10 mouse cellular contexts compared by ENCODE assay signal in genomic region chr13:21993957-21994738, GRCm38 (mm10). TPM values are rescaled to one million over a fixed set of nuclear protein-coding genes. Genes with fewer than 3 reads are reported as not detected.
DNase-seq lines count a peak whose midpoint lies in the region; ATAC-seq and TF ChIP-seq lines count a peak whose summit lies in the region.
"Had no signal": no experiment of that assay in that cellular context is flagged by ENCODE, and none has a peak within 500 bp of the region (broad histone marks: within the 10 kb centered on the region; RNA-seq: fewer than 3 reads in every experiment).

No protein-coding gene starts in this region.

- WGBS in kidney, embryonic 14.5 days, result under 1% methylated on average over 22 of the region's 22 CpGs
- WGBS in intestine, embryonic 15.5 days, result 4% methylated on average over 22 of the region's 22 CpGs
- WGBS in neural tube, embryonic 11.5 days, result under 1% methylated on average over 22 of the region's 22 CpGs

- peak overlapping the region; percentile 69; the same call in 1 of the 2 replicates for H3K4me2 ChIP-seq in kidney, embryonic 14.5 days (replicated peaks; ENCODE audit: low read depth, low read length)
- peak overlapping the region; percentile 90 for H3K4me2 ChIP-seq in CH12.LX (ENCODE audit: insufficient read depth, low read depth, poor library complexity, severe bottlenecking)
- H3K4me2 ChIP-seq in intestine, embryonic 15.5 days (replicated peaks), result peak overlapping the region; percentile 35
- H3K4me2 ChIP-seq in neural tube, embryonic 11.5 days (ENCODE audit: low read depth), result peak overlapping the region; percentile 8

- in situ Hi-C loops in CH12.LX (cut with MboI; ENCODE audit: low pct_ligation_motif_present, low pct_unique_long_range_greater_than_20kb, low sequenced_read_pairs), result no loop called here

- no peaks in the 10 kb centered on the region for H3K79me2 ChIP-seq in CH12.LX (replicated peaks; ENCODE audit: control insufficient read depth, extremely low read depth, insufficient read depth, poor library complexity, severe bottlenecking)

- TF ChIP-seq EP300 in CH12.LX (IDR thresholded peaks at IDR 0.05; ENCODE audit: low read length), result no peak

- TF ChIP-seq RAD21 in CH12.LX (IDR thresholded peaks at IDR 0.05; ENCODE audit: low read depth, low read length), result no peak

- no peak for TF ChIP-seq CTCF in CH12.LX (conservative IDR thresholded peaks at IDR 0.05 in 1 of 2, IDR thresholded peaks at IDR 0.05 in 1 of 2; ENCODE audit: low read depth in 2 of 2, low read length in 2 of 2)
- no peak for TF ChIP-seq CTCF in brain, embryonic 14.5 days (IDR thresholded peaks at IDR 0.05; ENCODE audit: borderline replicate concordance, extremely low read depth, insufficient read depth, insufficient read length)

- no peaks in the 10 kb centered on the region for H3K36me3 ChIP-seq in kidney, embryonic 14.5 days (ENCODE audit: control insufficient read depth, insufficient read depth, low read length)
- no peaks in the 10 kb centered on the region for H3K36me3 ChIP-seq in CH12.LX (replicated peaks in 1 of 2; ENCODE audit: control insufficient read depth in 1 of 2, insufficient read depth in 1 of 2, low read length in 1 of 2)
- no peaks in the 10 kb centered on the region for H3K36me3 ChIP-seq in intestine, embryonic 15.5 days
- no peaks in the 10 kb centered on the region for H3K36me3 ChIP-seq in neural tube, embryonic 11.5 days (ENCODE audit: control insufficient read depth, insufficient read depth, low read length)

- no peak overlapping the region for H3K27ac ChIP-seq in kidney, embryonic 14.5 days (ENCODE audit: low read depth, low read length)
- no peak overlapping the region for H3K27ac ChIP-seq in CH12.LX (ENCODE audit: insufficient read depth, low read depth)
- no peak overlapping the region for H3K27ac ChIP-seq in intestine, embryonic 15.5 days
- no peak overlapping the region for H3K27ac ChIP-seq in neural tube, embryonic 11.5 days (ENCODE audit: low read depth, low read length)

- dilution Hi-C loops in CH12.LX (cut with MboI; ENCODE audit: extremely low pct_ligation_motif_present, extremely low pct_unique_long_range_greater_than_20kb, low sequenced_read_pairs), result no loop called here

- H3K9me3 ChIP-seq in kidney, embryonic 14.5 days (ENCODE audit: control insufficient read depth, low read length), result 0 out of 2 replicates have a peak, but pooled peaks cover 5% of the 10 kb centered on the region
- H3K9me3 ChIP-seq in CH12.LX (replicated peaks; ENCODE audit: low read length), result peaks cover 8% of the 10 kb centered on the region
- H3K9me3 ChIP-seq in intestine, embryonic 15.5 days, result no peaks in the 10 kb centered on the region
- no peaks in the 10 kb centered on the region for H3K9me3 ChIP-seq in neural tube, embryonic 11.5 days (ENCODE audit: control insufficient read depth, low read length)

- peaks cover 42% of the 10 kb centered on the region for H3K27me3 ChIP-seq in kidney, embryonic 14.5 days (ENCODE audit: control insufficient read depth, insufficient read depth, low read length)
- H3K27me3 ChIP-seq in CH12.LX (replicated peaks), result peaks cover 20% of the 10 kb centered on the region
- peaks cover 34% of the 10 kb centered on the region for H3K27me3 ChIP-seq in intestine, embryonic 15.5 days (replicated peaks)
- peaks cover 40% of the 10 kb centered on the region for H3K27me3 ChIP-seq in neural tube, embryonic 11.5 days (ENCODE audit: control insufficient read depth, insufficient read depth, low read length)

- no peak for TF ChIP-seq POLR2A in CH12.LX (IDR thresholded peaks at IDR 0.05; ENCODE audit: low read depth, low read length)
- TF ChIP-seq POLR2A in brain, embryonic 14.5 days (IDR thresholded peaks at IDR 0.05; ENCODE audit: borderline replicate concordance, extremely low read depth, insufficient read depth, insufficient read length, poor library complexity, severe bottlenecking), result no peak

- no peak overlapping the region for H3K9ac ChIP-seq in kidney, embryonic 14.5 days (ENCODE audit: low read depth, low read length)
- H3K9ac ChIP-seq in CH12.LX (ENCODE audit: insufficient read depth, low read depth), result no peak overlapping the region
- no peak overlapping the region for H3K9ac ChIP-seq in intestine, embryonic 15.5 days
- no peak overlapping the region for H3K9ac ChIP-seq in neural tube, embryonic 11.5 days (ENCODE audit: low read length)

- no peak overlapping the region; the same call in 1 of the 2 replicates for H3K4me3 ChIP-seq in kidney, embryonic 14.5 days (ENCODE audit: low read length)
- H3K4me3 ChIP-seq in CH12.LX (replicated peaks in 1 of 3; ENCODE audit: low read depth in 2 of 3, low read length in 2 of 3, poor library complexity in 1 of 3), result peak overlapping the region; percentile 23 to 56 (median 47)
- H3K4me3 ChIP-seq in intestine, embryonic 15.5 days (replicated peaks), result no peak overlapping the region
- no peak overlapping the region for H3K4me3 ChIP-seq in neural tube, embryonic 11.5 days (ENCODE audit: low read depth, low read length)

- no peak for DNase-seq in kidney, adult 11 months
- peak; percentile 84 for DNase-seq in CH12.LX (ENCODE audit: extremely low read depth)
- DNase-seq in brain, embryonic 14.5 days (ENCODE audit: low read depth), result peak; percentile 50
- DNase-seq in neural tube, embryonic 11.5 days (ENCODE audit: low spot score), result peak; percentile 60
- DNase-seq in right cerebral cortex, adult 18-20 months, result no peak
- no peak for DNase-seq in adrenal gland, adult 8-10 months

- 0 out of 2 replicates have a peak, but pooled peaks have one; percentile 29 for ATAC-seq in kidney, embryonic 14.5 days (ENCODE audit: low FRiP score, low TSS enrichment)
- ATAC-seq in intestine, embryonic 15.5 days, result peak; percentile 54
- ATAC-seq in neural tube, embryonic 11.5 days (ENCODE audit: insufficient read depth, low FRiP score, low TSS enrichment), result no peak

- H3K4me1 ChIP-seq in kidney, embryonic 14.5 days (ENCODE audit: control insufficient read depth, insufficient read depth, low read length), result no peaks in the 10 kb centered on the region
- peaks cover 3 to 9% of the 10 kb centered on the region in 2 experiments for H3K4me1 ChIP-seq in CH12.LX (ENCODE audit: control insufficient read depth in 1 of 2, insufficient read depth in 2 of 2)
- H3K4me1 ChIP-seq in intestine, embryonic 15.5 days (replicated peaks), result peaks cover 6% of the 10 kb centered on the region; the same call in 1 of the 2 replicates
- 0 out of 2 replicates have a peak, but pooled peaks cover 7% of the 10 kb centered on the region for H3K4me1 ChIP-seq in neural tube, embryonic 11.5 days (ENCODE audit: control insufficient read depth, insufficient read depth, low read length)

TF ChIP-seq in CH12.LX, 34 proteins besides CTCF, POLR2A, EP300 and RAD21 (continues in another document):
- TF ChIP-seq KAT2A (IDR thresholded peaks at IDR 0.05; ENCODE audit: insufficient replicate concordance, low read length), result 0 out of 2 replicates have a peak, but pooled peaks have one; percentile 23

RNA-seq across cellular contexts. Expression of gene Pom121l2, which starts 13.2 kb away (rescaled TPM):
- 0.36 TPM in 1 of 2 replicates, not detected in the other for polyA plus RNA-seq in kidney, embryonic 14.5 days (2014; fragmentation: Nextera tagmentation; extraction: Ambion mirVana)
- total RNA-seq in CH12.LX (2012; rRNA removed) (not detected in 2 replicates), CH12.LX (2014; rRNA removed) (not detected in 2 replicates)
- not detected in 2 replicates for polyA plus RNA-seq in CH12.LX (2012; ENCODE audit: insufficient read length, low read depth)
- 0.04 TPM in 1 of 2 replicates, not detected in the other for polyA plus RNA-seq in brain, embryonic 14.5 days (2012; rRNA removed)
- 0.06 TPM in 1 of 2 replicates, not detected in the other for polyA plus RNA-seq in intestine, embryonic 15.5 days (2015; fragmentation: Nextera tagmentation; extraction: Ambion mirVana)
- polyA plus RNA-seq in neural tube, embryonic 11.5 days (2014; fragmentation: Nextera tagmentation; extraction: Ambion mirVana), result 0.16 and 0.19 TPM in 2 replicates
- total RNA-seq in adrenal gland, adult 8-10 months (2022), result not detected
- total RNA-seq: layer of hippocampus, postnatal 36 days had no signal
- polyA plus RNA-seq: stomach, embryonic 14.5 days had no signal

RNA-seq across cellular contexts. Expression of gene Prss16, which starts 15.4 kb away (rescaled TPM):
- not detected in 2 replicates for polyA plus RNA-seq in kidney, embryonic 14.5 days (2014; fragmentation: Nextera tagmentation; extraction: Ambion mirVana)
- 0.38 and 0.47 TPM in 2 replicates for total RNA-seq in CH12.LX (2012; rRNA removed)
- total RNA-seq in CH12.LX (2014; rRNA removed), result 0.69 and 1.4 TPM in 2 replicates
- polyA plus RNA-seq in CH12.LX (2012; ENCODE audit: insufficient read length, low read depth), result 0.36 and 0.44 TPM in 2 replicates
- polyA plus RNA-seq in brain, embryonic 14.5 days (2012; rRNA removed), result 0.08 and 0.21 TPM in 2 replicates
- polyA plus RNA-seq in intestine, embryonic 15.5 days (2015; fragmentation: Nextera tagmentation; extraction: Ambion mirVana), result 1.4 and 1.5 TPM in 2 replicates
- polyA plus RNA-seq in neural tube, embryonic 11.5 days (2014; fragmentation: Nextera tagmentation; extraction: Ambion mirVana), result 0.21 and 0.27 TPM in 2 replicates
- under 1 TPM in 2 of 4 experiments, not detected in 2; 0.63 to 0.70 TPM for total RNA-seq in adrenal gland, adult 8-10 months (2022)

RNA-seq across cellular contexts. Expression of gene Hist1h2ah, which starts 41.2 kb away (rescaled TPM):
- polyA plus RNA-seq in kidney, embryonic 14.5 days (2014; fragmentation: Nextera tagmentation; extraction: Ambion mirVana), result 8.6 and 14.9 TPM in 2 replicates
- total RNA-seq in CH12.LX (2012; rRNA removed) (628 and 652 TPM in 2 replicates), CH12.LX (2014; rRNA removed) (4.9 and 8.1 TPM in 2 replicates)
- 2.3 and 4.5 TPM in 2 replicates for polyA plus RNA-seq in CH12.LX (2012; ENCODE audit: insufficient read length, low read depth)
- polyA plus RNA-seq in brain, embryonic 14.5 days (2012; rRNA removed), result 8.8 and 13.4 TPM in 2 replicates
- 3.0 and 7.8 TPM in 2 replicates for polyA plus RNA-seq in intestine, embryonic 15.5 days (2015; fragmentation: Nextera tagmentation; extraction: Ambion mirVana)
- 6.6 and 16.2 TPM in 2 replicates for polyA plus RNA-seq in neural tube, embryonic 11.5 days (2014; fragmentation: Nextera tagmentation; extraction: Ambion mirVana)
- total RNA-seq in adrenal gland, adult 8-10 months (2022), result 10 to 100 TPM in 2 of 4 experiments, 1 to 10 TPM in 1, not detected in 1; 6.0 to 18.5 (median 12.6) TPM

RNA-seq across cellular contexts. Expression of gene Hist1h2bk, which starts 41.5 kb away (rescaled TPM):
- polyA plus RNA-seq in kidney, embryonic 14.5 days (2014; fragmentation: Nextera tagmentation; extraction: Ambion mirVana), result 14.1 and 26.0 TPM in 2 replicates
- total RNA-seq in CH12.LX (2012; rRNA removed) (2,586 and 2,636 TPM in 2 replicates), CH12.LX (2014; rRNA removed) (38.2 and 47.2 TPM in 2 replicates)
- polyA plus RNA-seq in CH12.LX (2012; ENCODE audit: insufficient read length, low read depth), result 3.7 and 8.1 TPM in 2 replicates
- polyA plus RNA-seq in brain, embryonic 14.5 days (2012; rRNA removed), result 20.9 and 21.3 TPM in 2 replicates
- polyA plus RNA-seq in intestine, embryonic 15.5 days (2015; fragmentation: Nextera tagmentation; extraction: Ambion mirVana), result 5.0 and 5.8 TPM in 2 replicates
- polyA plus RNA-seq in neural tube, embryonic 11.5 days (2014; fragmentation: Nextera tagmentation; extraction: Ambion mirVana), result 6.2 and 10.8 TPM in 2 replicates
- 10 to 100 TPM; 22.5 to 31.6 (median 25.4) TPM for total RNA-seq in adrenal gland, adult 8-10 months (2022)

RNA-seq across cellular contexts. Expression of gene Hist1h4i, which starts 47.0 kb away (rescaled TPM):
- 33.2 and 38.0 TPM in 2 replicates for polyA plus RNA-seq in kidney, embryonic 14.5 days (2014; fragmentation: Nextera tagmentation; extraction: Ambion mirVana)
- 768 and 812 TPM in 2 replicates for total RNA-seq in CH12.LX (2012; rRNA removed)
- total RNA-seq in CH12.LX (2014; rRNA removed), result 29.9 and 35.7 TPM in 2 replicates
- 6.4 TPM in 2 replicates for polyA plus RNA-seq in CH12.LX (2012; ENCODE audit: insufficient read length, low read depth)
- polyA plus RNA-seq in brain, embryonic 14.5 days (2012; rRNA removed), result 20.0 and 40.1 TPM in 2 replicates
- 21.0 and 23.6 TPM in 2 replicates for polyA plus RNA-seq in intestine, embryonic 15.5 days (2015; fragmentation: Nextera tagmentation; extraction: Ambion mirVana)
- 25.5 and 29.2 TPM in 2 replicates for polyA plus RNA-seq in neural tube, embryonic 11.5 days (2014; fragmentation: Nextera tagmentation; extraction: Ambion mirVana)
- 10 to 100 TPM; 42.6 to 80.0 (median 56.7) TPM for total RNA-seq in adrenal gland, adult 8-10 months (2022)

Comparison
In these comparisons a context has a peak if more than half of its experiments do, and no peak if none do; other contexts are left out.
1. H3K4me2 ChIP-seq: peak in every context shown above with its lines; median percentile 90 in CH12.LX; 69 in kidney, embryonic 14.5 days; 35 in intestine, embryonic 15.5 days; 8 in neural tube, embryonic 11.5 days.
2. H3K4me3 ChIP-seq: peak in CH12.LX (3 of 3); none in kidney, embryonic 14.5 days (single experiment), intestine, embryonic 15.5 days (single experiment) and neural tube, embryonic 11.5 days (single experiment).
3. DNase-seq: peak in CH12.LX (single experiment), brain, embryonic 14.5 days (single experiment) and neural tube, embryonic 11.5 days (single experiment); none in kidney, adult 11 months (single experiment), right cerebral cortex, adult 18-20 months (single experiment) and adrenal gland, adult 8-10 months (single experiment).